Mouse (Mus musculus): ENCODE measurements around the gene Ftcd.

DNA sequence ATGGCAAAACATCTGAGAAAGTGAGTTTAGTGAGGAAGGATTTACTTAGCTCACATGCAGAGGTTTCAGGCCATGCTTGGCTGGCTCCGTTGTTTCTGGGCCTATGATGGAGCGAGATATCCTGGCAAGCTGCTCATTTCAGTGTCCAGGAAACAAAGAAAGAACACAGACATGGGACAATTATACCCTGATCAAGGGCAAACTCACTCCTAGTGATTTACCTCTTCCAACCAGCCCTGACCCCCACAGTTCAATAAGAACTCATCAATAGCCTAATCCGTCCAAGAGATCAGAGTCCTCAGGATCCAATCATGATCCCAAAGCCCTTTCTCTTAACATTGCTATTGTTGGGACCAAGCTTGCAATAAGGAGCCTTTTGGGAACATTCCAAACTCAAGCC lies 3.3 kb upstream of the Ftcd start:
- no peak for TF ChIP-seq CTCF (IDR thresholded peaks at IDR 0.05; ENCODE audit: insufficient read depth, low read length)
- TF ChIP-seq POLR2A (IDR thresholded peaks at IDR 0.05; ENCODE audit: borderline replicate concordance, extremely low read depth, low read depth, low read length) = no peak

All from lung, adult 2 months (tissue).